Mouse (Mus musculus) myocyte (in vitro differentiated cells): ENCODE results near the gene Rac2.

Experiments
- CEBPB ChIP-seq: IDR thresholded peaks from 2 replicates; pipeline ENCODE4 v1.6.1; 2011; ENCODE audit warnings: mild to moderate bottlenecking, moderate library complexity; ENCODE audit not compliant: poor library complexity, insufficient read depth, severe bottlenecking
- POLR2A ChIP-seq: IDR thresholded peaks from one replicate; pipeline ENCODE4 v1.6.1; 2011; ENCODE audit warnings: low read depth, mild to moderate bottlenecking, control low read depth, moderate library complexity; ENCODE audit not compliant: insufficient read length

DNA sequence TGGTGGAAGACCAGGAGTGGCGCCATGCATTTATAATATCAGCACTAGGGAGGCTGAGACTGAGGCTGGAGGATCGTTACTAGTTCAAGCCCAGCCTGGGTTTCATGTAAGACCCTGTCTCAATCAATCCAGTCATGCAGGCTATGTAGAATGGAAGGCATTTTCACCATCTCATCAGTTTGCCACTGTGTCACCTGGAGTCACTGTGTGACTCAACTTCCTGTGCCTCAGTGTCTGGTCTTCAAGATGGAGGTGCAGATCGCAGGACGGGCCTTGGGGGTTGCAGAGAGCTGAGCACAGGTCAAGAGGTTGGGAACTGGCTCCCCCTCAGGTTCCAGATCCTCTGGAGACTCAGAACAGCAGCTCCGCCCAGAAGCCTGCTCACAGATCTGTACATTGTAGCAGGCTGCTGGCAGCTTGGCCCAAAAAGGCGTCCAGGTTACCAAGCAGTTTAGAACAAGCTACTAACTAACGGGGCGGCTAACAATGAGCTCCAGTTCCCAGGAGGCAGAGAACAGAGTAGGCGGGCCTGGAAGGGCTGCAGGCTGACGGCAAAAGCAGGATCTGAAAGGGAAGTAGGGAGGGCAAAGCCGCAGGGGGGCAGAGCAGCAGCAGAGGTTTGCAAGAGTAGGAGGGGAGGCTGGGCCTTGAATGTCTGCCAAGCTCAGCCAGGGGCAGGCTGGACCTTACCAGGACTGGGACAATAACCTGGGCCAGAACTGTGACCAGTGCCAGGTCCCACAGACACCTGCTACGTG is 38.3 kb upstream of the Rac2 start:
- TF ChIP-seq CEBPB (no peak), POLR2A (no peak)
